Mouse (Mus musculus) CH12F3 (cell line): ENCODE measurements around the gene Ankrd34c.

Experiments used
- in situ Hi-C: fragments of 300-500 bp; cut with MboI; formaldehyde crosslinking; loops from 2 replicates; pipeline ENCODE4 v1.14.3; 2020; ENCODE audit warnings: low sequenced_read_pairs

The Ankrd34c gene

GRCm38 (mm10) chr9:89738295-89738694 lies at the start of gene Ankrd34c:
Gene Ankrd34c (minus strand): TSS chr9:89738475.
- in situ Hi-C loops: no loop called here

GRCm38 (mm10) chr9:89787532-89787931 lies 49.3 kb upstream of the Ankrd34c start:
- in situ Hi-C loops: no loop called here

GRCm38 (mm10) chr9:89781395-89781927 lies 43.2 kb upstream of the Ankrd34c start:
- in situ Hi-C loops: no loop called here

- in situ Hi-C loops: no loop called here
Measured at GRCm38 (mm10) chr9:89779237-89779636, 41.0 kb upstream of the Ankrd34c start.

GRCm38 (mm10) chr9:89771153-89771552 lies 32.9 kb upstream of the Ankrd34c start:
- in situ Hi-C loops: no loop called here

GRCm38 (mm10) chr9:89762017-89762416 lies 23.7 kb upstream of the Ankrd34c start:
- in situ Hi-C loops: no loop called here

- in situ Hi-C loops: no loop called here
Measured at GRCm38 (mm10) chr9:89758569-89758968, 20.3 kb upstream of the Ankrd34c start.

- in situ Hi-C loops: no loop called here
Measured at GRCm38 (mm10) chr9:89758139-89758538, 19.9 kb upstream of the Ankrd34c start.

GRCm38 (mm10) chr9:89757571-89757970 lies 19.3 kb upstream of the Ankrd34c start:
- in situ Hi-C loops: no loop called here

- in situ Hi-C loops: no loop called here
Measured at GRCm38 (mm10) chr9:89740041-89740440, 1.8 kb upstream of the Ankrd34c start.

- in situ Hi-C loops: no loop called here
Measured at GRCm38 (mm10) chr9:89737888-89738287, 387 bp downstream of the Ankrd34c start.

GRCm38 (mm10) chr9:89736932-89737705 lies 1.2 kb downstream of the Ankrd34c start:
- in situ Hi-C loops: no loop called here

GRCm38 (mm10) chr9:89706906-89707305 lies 31.4 kb downstream of the Ankrd34c start:
- in situ Hi-C loops: no loop called here

GRCm38 (mm10) chr9:89705197-89705533 lies 33.1 kb downstream of the Ankrd34c start:
- in situ Hi-C loops: no loop called here

- in situ Hi-C loops: no loop called here
Measured at GRCm38 (mm10) chr9:89704265-89705196, 33.7 kb downstream of the Ankrd34c start, which contains the start of gene Tmed3. Gene Tmed3 (minus strand): TSS chr9:89705068.

- in situ Hi-C loops: no loop called here
Measured at GRCm38 (mm10) chr9:89700910-89701457, 37.3 kb downstream of the Ankrd34c start.

- in situ Hi-C loops: loop anchor here (25.0 kb wide), 1 partner anchor 458 kb away; no protein-coding TSS in a partner anchor
Measured at GRCm38 (mm10) chr9:89695143-89695542, 43.1 kb downstream of the Ankrd34c start.

GRCm38 (mm10) chr9:89693670-89694069 lies 44.6 kb downstream of the Ankrd34c start:
- in situ Hi-C loops: loop anchor here (25.0 kb wide), 1 partner anchor 456 kb away; no protein-coding TSS in a partner anchor

GRCm38 (mm10) chr9:89689179-89689578 lies 49.1 kb downstream of the Ankrd34c start:
- in situ Hi-C loops: loop anchor here (25.0 kb wide), 1 partner anchor 452 kb away; no protein-coding TSS in a partner anchor

GRCm38 (mm10) chr9:89687503-89688226 lies 50.6 kb downstream of the Ankrd34c start:
- in situ Hi-C loops: loop anchor here (25.0 kb wide), 1 partner anchor 450 kb away; no protein-coding TSS in a partner anchor
